Mouse (Mus musculus) kidney, embryonic 14.5 days (tissue): ENCODE results near the gene Slc6a1. TPM values are rescaled to one million over a fixed set of nuclear protein-coding genes. Genes with fewer than 3 reads are reported as not detected.

ENCODE experiments used
- ATAC-seq: fragments of 200-750 bp; cut with Nextera tagmentation; 2 replicates; pipeline ENCODE4 v1.8.0; 2017; ENCODE audit warnings: moderate number of reproducible peaks, mild to moderate bottlenecking, moderate TSS enrichment, moderate library complexity; ENCODE audit not compliant: low FRiP score, low TSS enrichment
- H3K27ac ChIP-seq: fragments of 300-500 bp; sonication (generic); 2 replicates; pipeline ENCODE4 v1.5.1; 2014; ENCODE audit warnings: low read depth, mild to moderate bottlenecking, low read length, moderate library complexity, mixed read lengths
- H3K27me3 ChIP-seq: fragments of 300-500 bp; sonication (generic); 2 replicates; pipeline ENCODE4 v1.6.1; 2014; ENCODE audit warnings: mild to moderate bottlenecking, low read length; ENCODE audit not compliant: control insufficient read depth, insufficient read depth
- H3K36me3 ChIP-seq: fragments of 300-500 bp; sonication (generic); 2 replicates; pipeline ENCODE4 v1.6.1; 2014; ENCODE audit warnings: low read length, mixed read lengths; ENCODE audit not compliant: control insufficient read depth, insufficient read depth
- H3K4me1 ChIP-seq: fragments of 300-500 bp; sonication (generic); 2 replicates; pipeline ENCODE4 v1.6.1; 2014; ENCODE audit warnings: low read length, mixed read lengths; ENCODE audit not compliant: control insufficient read depth, insufficient read depth
- H3K4me2 ChIP-seq: fragments of 300-500 bp; sonication (generic); replicated peaks from 2 replicates; pipeline ENCODE4 v1.6.1; 2014; ENCODE audit warnings: low read depth, mild to moderate bottlenecking, low read length
- H3K4me3 ChIP-seq: fragments of 300-500 bp; sonication (generic); 2 replicates; pipeline ENCODE4 v1.5.1; 2014; ENCODE audit warnings: mild to moderate bottlenecking, low read length
- H3K9ac ChIP-seq: fragments of 300-500 bp; sonication (generic); 2 replicates; pipeline ENCODE4 v1.6.1; 2014; ENCODE audit warnings: low read depth, mild to moderate bottlenecking, low read length, moderate library complexity
- H3K9me3 ChIP-seq: fragments of 300-500 bp; sonication (generic); 2 replicates; pipeline ENCODE4 v1.6.1; 2016; ENCODE audit warnings: low read length; ENCODE audit not compliant: control insufficient read depth
- WGBS: fragments of 180-500 bp; shearing (Covaris S2); extraction: QIAGEN DNeasy Blood & Tissue Kit; methylation state at CpG from one replicate; pipeline ENCODE4 v1.1.7; 2014; 5-methylcytosine and 5-hydroxymethylcytosine counted together
- polyA plus RNA-seq: library from polyadenylated mRNA; unstranded; fragments of >200 nt; fragmentation: Nextera tagmentation; extraction: Ambion mirVana; gene quantifications from 2 replicates; pipeline ENCODE4 v1.2.1, GENCODE M21; 2014

Gene Slc6a1
- polyA plus RNA-seq, 1 experiment from 2014 or later = 0.12 TPM

DNA sequence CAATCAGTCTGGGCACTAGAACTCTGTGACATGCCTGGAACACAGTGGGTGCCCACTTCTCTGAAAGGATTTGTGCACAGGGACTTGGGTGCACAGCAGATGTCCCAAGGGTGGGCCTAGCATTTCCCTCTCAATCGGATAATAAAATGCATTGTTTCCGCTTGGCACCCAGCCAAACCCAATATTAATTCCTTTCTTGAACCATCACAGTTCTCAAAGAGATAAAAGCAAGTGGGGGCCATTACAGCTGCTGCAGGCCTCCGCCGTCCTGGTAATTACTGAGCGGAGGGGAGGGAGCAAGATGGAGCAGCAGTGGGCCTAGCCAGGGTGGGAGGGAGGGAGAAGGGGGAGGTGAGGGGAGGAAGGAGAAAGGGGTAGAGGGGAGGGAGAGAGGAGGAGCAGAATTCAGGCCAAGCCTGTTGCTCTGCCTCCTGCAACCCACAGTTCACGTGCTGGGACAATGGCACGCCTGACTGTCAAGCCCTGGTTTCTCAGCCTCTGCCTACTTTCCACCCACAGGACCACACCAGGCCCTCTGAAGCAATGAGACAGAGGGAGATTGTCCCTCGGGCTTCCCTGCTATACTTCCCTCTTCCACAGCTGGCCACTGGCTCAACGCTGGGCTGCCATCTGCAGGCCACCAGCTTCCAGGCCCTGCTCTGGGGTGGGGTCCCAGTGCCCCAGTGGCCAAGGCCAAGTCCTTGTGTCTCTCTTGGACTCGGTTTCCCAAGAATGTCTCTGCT is 15.0 kb downstream of the Slc6a1 start:
- no peaks in the 10 kb centered on the region for H3K36me3 ChIP-seq
- H3K27ac ChIP-seq = no peak overlapping the region
- no peaks in the 10 kb centered on the region for H3K27me3 ChIP-seq
- WGBS = 43% methylated on average over 10 of the region's 10 CpGs
- no peaks in the 10 kb centered on the region for H3K4me1 ChIP-seq
- no peak overlapping the region for H3K9ac ChIP-seq
- no peak overlapping the region for H3K4me3 ChIP-seq
- H3K4me2 ChIP-seq = no peak overlapping the region
- H3K9me3 ChIP-seq = no peaks in the 10 kb centered on the region
- ATAC-seq = 0 out of 2 replicates have a peak, but pooled peaks have one; percentile 41

DNA sequence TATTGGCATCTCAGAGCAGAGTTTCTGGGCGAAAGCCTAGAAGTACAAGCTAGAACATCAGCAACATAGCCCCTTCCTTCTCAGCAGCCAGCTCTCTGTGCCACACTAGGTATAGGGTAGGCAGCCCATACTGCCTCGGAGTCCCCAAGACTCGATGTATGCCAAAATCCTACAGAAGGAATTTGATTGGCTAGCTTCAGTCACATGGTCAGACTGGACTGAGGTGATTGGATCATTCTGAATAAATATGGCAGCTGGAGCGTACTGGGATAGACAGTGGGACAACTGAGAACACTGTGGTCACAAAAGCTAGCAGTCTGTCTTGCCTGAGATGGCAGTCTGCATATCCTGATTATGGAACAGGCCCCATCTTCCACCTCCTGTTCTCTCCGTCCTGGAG is 17.3 kb downstream of the Slc6a1 start:
- H3K4me2 ChIP-seq = no peak overlapping the region
- H3K36me3 ChIP-seq = no peaks in the 10 kb centered on the region
- no peak for ATAC-seq
- no peaks in the 10 kb centered on the region for H3K9me3 ChIP-seq
- no peaks in the 10 kb centered on the region for H3K27me3 ChIP-seq
- no peak overlapping the region for H3K27ac ChIP-seq
- no peak overlapping the region for H3K4me3 ChIP-seq
- H3K9ac ChIP-seq = no peak overlapping the region
- H3K4me1 ChIP-seq = no peaks in the 10 kb centered on the region
- 90% methylated on average over 5 of the region's 5 CpGs for WGBS

DNA sequence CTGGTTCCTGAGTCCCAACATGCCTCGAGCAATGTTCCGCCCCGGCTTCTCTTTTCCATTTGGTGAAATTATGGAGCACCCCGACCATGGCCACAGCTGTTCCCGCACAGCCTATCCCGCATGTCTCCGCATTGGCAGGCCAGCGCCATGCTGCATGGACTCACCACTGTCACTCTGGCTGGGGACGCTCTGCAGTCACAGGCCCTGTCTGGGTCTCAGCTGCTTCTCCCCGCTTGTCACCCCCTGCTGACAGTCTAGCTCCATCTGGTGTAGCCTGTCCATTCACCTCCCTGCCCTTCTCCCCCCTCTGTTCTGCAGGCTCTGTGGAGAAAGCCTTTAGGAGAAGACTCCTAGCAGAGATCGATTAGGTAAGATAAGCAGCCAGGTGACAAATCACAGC is 18.3 kb downstream of the Slc6a1 start:
- 85% methylated on average over 11 of the region's 11 CpGs for WGBS

DNA sequence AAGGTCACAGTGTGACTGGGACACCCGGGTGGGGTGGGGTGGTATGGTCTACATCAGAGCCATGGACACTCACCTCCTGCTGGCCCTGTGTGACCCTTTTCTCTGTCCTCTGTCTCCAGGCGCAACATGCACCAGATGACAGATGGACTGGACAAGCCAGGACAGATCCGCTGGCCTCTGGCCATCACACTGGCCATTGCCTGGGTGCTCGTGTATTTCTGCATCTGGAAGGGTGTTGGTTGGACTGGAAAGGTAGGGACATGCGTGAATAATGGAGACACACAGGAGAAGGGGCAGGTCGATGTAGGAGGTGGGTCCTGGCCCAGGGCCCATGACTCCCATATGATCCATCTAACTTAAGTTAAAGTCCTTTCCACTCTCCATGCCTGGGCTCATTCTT is 22.2 kb downstream of the Slc6a1 start:
- H3K36me3 ChIP-seq = no peaks in the 10 kb centered on the region
- H3K4me3 ChIP-seq = no peak overlapping the region
- no peak overlapping the region for H3K9ac ChIP-seq
- 81% methylated on average over 6 of the region's 6 CpGs for WGBS
- H3K4me1 ChIP-seq = no peaks in the 10 kb centered on the region
- H3K27me3 ChIP-seq = no peaks in the 10 kb centered on the region
- no peaks in the 10 kb centered on the region for H3K9me3 ChIP-seq
- no peak for ATAC-seq
- H3K27ac ChIP-seq = no peak overlapping the region
- H3K4me2 ChIP-seq = no peak overlapping the region

More for the DNA sequence above, 18.3 kb downstream of the Slc6a1 start:
- ATAC-seq = no peak
- H3K4me3 ChIP-seq = no peak overlapping the region
- H3K27me3 ChIP-seq = no peaks in the 10 kb centered on the region
- no peak overlapping the region for H3K27ac ChIP-seq
- H3K9me3 ChIP-seq = no peaks in the 10 kb centered on the region
- no peaks in the 10 kb centered on the region for H3K36me3 ChIP-seq
- H3K4me2 ChIP-seq = no peak overlapping the region
- H3K4me1 ChIP-seq = no peaks in the 10 kb centered on the region
- H3K9ac ChIP-seq = no peak overlapping the region

DNA sequence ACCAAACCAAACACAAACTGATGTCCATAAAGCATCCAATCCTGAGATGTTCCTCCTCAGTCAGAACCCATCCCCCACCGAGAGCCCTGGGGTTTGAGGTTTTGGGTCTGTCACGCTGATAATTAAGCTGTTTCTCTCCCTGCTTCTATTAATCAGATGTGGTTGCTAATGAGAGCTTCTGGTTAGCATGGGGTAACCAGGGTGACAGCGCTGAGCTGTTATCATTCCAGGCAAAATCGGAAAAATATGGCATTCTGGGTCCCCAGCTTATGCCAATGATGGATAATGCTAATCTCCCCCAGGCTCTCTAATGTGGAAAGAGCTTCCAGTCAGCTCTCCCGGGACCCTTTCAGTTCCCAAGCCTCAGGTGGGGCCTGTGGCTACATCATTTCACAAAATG is 38.1 kb downstream of the Slc6a1 start:
- Histone ChIP-seq H3K4me1 (no peaks in the 10 kb centered on the region), H3K36me3 (no peaks in the 10 kb centered on the region), H3K4me2 (no peak overlapping the region), H3K27ac (no peak overlapping the region), H3K27me3 (no peaks in the 10 kb centered on the region), H3K9me3 (no peaks in the 10 kb centered on the region), H3K4me3 (no peak overlapping the region), H3K9ac (no peak overlapping the region)
- ATAC-seq = no peak
- 68% methylated on average over 5 of the region's 5 CpGs for WGBS

DNA sequence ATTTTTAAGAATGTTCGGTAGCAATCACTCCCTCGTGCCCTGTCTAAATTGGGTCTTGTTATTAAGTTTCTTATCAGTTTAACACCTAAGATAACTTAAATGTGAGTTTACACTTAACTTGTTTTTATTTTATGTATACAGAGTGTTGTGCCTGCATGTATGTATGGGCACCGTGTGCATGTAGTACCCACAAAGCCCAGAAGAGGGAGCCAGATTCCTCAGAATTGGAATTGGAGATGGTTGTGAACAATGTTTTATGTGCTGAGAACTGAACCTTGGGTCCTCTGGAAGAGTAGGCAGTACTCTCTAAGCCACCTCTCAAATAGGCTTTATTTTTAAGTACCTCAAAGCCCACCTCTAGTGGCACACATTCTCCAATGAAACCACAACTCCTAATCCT is 38.7 kb downstream of the Slc6a1 start:
- no peaks in the 10 kb centered on the region for H3K9me3 ChIP-seq
- H3K27ac ChIP-seq = no peak overlapping the region
- ATAC-seq = no peak
- no peaks in the 10 kb centered on the region for H3K36me3 ChIP-seq
- no peak overlapping the region for H3K4me2 ChIP-seq
- no peak overlapping the region for H3K9ac ChIP-seq
- H3K4me3 ChIP-seq = no peak overlapping the region
- H3K4me1 ChIP-seq = no peaks in the 10 kb centered on the region
- H3K27me3 ChIP-seq = no peaks in the 10 kb centered on the region
- WGBS = 88% methylated on average over 3 of the region's 3 CpGs

DNA sequence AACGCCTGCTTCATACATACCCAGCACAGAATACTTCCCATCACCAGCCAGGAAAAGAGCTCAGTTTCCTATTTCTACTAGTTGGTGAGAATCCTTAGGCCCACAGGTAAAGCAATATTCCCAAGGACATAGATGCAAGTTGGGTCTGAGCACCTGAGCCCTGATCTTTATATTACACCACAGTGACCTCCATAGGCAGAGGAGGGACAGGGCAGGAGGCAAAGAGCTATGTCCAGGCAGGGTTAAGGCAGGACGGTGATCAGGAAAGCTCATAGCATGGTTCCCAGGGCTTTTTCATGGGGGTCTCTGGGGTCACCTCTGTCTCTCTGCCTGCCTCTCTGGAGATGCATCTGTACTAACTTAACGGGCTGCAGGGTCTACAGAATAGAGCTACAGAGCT is 40.5 kb downstream of the Slc6a1 start:
- no peak for ATAC-seq
- H3K9me3 ChIP-seq = no peaks in the 10 kb centered on the region
- H3K36me3 ChIP-seq = no peaks in the 10 kb centered on the region
- H3K27me3 ChIP-seq = no peaks in the 10 kb centered on the region
- H3K27ac ChIP-seq = no peak overlapping the region
- no peak overlapping the region for H3K4me3 ChIP-seq
- H3K4me2 ChIP-seq = no peak overlapping the region
- WGBS = 74% methylated on average over 3 of the region's 3 CpGs
- no peaks in the 10 kb centered on the region for H3K4me1 ChIP-seq
- H3K9ac ChIP-seq = no peak overlapping the region

DNA sequence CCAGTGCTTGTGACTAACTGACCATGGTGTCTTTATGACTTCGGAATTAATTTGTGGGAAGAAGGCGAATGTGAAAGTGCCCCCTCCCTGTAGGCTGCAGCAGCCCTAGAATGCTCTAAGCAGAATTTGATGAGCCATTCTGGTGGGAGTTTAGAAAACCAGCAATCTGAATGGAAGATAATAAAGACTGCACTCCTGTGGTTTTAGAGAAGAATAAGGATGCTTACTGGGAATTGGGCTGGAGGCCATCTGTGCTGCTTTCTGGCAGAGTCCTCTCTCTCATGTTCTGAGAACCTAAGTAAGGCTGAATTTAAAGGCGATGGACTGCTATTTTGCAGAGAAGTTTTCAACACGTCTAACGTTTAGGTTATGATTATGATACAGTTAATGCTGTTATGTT is 42.4 kb downstream of the Slc6a1 start:
- H3K4me2 ChIP-seq = no peak overlapping the region
- H3K4me1 ChIP-seq = no peaks in the 10 kb centered on the region
- no peaks in the 10 kb centered on the region for H3K36me3 ChIP-seq
- H3K9me3 ChIP-seq = no peaks in the 10 kb centered on the region
- H3K4me3 ChIP-seq = no peak overlapping the region
- no peaks in the 10 kb centered on the region for H3K27me3 ChIP-seq
- ATAC-seq = no peak
- 89% methylated on average over 5 of the region's 5 CpGs for WGBS
- no peak overlapping the region for H3K27ac ChIP-seq
- no peak overlapping the region for H3K9ac ChIP-seq

DNA sequence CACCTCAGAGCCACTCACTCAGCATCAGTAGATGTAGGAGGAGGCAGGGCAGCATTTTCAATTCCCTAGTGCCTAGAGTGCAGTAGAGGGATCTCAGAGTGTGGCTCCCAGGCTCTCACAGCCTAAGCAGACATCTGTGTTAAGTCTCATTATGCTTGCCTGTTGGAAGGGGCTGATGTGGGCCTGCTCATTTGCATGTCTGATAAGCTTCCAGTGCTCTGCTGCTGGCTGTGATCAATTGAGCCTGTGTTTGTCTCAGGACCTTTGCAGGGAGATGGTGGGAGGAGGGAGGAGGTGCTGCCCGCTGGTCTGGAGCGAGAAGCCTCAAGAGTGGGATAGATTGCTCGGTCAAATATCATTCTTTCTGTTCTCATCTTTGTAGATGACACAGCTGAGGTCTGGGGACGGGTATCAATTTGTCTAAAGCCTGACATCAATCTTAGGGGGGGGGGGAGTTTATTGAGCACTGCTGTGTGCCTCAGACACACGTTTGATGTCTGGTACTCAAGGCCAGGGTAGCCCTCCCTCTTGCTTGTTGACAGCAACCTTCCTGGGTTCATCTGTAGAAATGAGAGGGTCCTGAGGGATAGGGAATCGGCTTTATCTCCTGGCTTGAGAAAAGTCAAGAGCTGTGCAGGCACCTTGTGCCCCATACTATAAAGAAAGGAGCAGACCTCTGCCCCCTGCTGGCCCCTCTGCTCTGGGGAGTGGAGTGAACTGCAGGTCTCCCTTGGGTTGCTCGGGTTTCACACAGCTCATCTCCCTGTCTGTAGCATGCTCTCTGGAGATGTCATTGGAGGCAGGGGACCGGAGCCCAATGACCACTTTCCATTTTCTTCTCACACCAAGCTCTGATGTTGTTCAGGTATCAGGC is 47.4 kb downstream of the Slc6a1 start:
- H3K36me3 ChIP-seq = no peaks in the 10 kb centered on the region
- H3K4me1 ChIP-seq = no peaks in the 10 kb centered on the region
- 30% methylated on average over 8 of the region's 8 CpGs for WGBS
- H3K9ac ChIP-seq = no peak overlapping the region
- ATAC-seq = peak; percentile 68; the same call in 1 of the 2 replicates
- H3K27ac ChIP-seq = no peak overlapping the region
- no peaks in the 10 kb centered on the region for H3K27me3 ChIP-seq
- H3K9me3 ChIP-seq = no peaks in the 10 kb centered on the region
- no peak overlapping the region for H3K4me3 ChIP-seq
- H3K4me2 ChIP-seq = no peak overlapping the region
